Mouse (Mus musculus): ENCODE measurements around the gene Zfp704. TPM values are rescaled to one million over a fixed set of nuclear protein-coding genes. Genes with fewer than 3 reads are reported as not detected.
A peak's percentile ranks its signal among the peaks of the same experiment; 100 is the strongest.

Zfp704 gene
- polyA plus RNA-seq, 1 experiment from 2014 or later, result 7.8 TPM

- ATAC-seq, result no peak
- no peak overlapping the region for H3K4me2 ChIP-seq (replicated peaks)
- 65% methylated on average over 6 of the region's 6 CpGs for WGBS
- no peak overlapping the region for H3K27ac ChIP-seq
- no peaks in the 10 kb centered on the region for H3K36me3 ChIP-seq
- no peak overlapping the region for H3K4me3 ChIP-seq (replicated peaks)
- H3K4me1 ChIP-seq (replicated peaks), result peaks cover 45% of the 10 kb centered on the region
- no peaks in the 10 kb centered on the region for H3K9me3 ChIP-seq
- H3K27me3 ChIP-seq, result peaks cover 15% of the 10 kb centered on the region
- H3K9ac ChIP-seq (replicated peaks), result no peak overlapping the region
Observed at GRCm38 (mm10) chr3:9522009-9522408, 87.9 kb downstream of the Zfp704 start.

GRCm38 (mm10) chr3:9520728-9521054, 89.2 kb downstream of the Zfp704 start:
- no peak for ATAC-seq
- Histone ChIP-seq H3K4me3 (replicated peaks) (no peak overlapping the region), H3K9ac (replicated peaks) (peak overlapping the region; percentile 51; the same call in 1 of the 2 replicates), H3K27me3 (peaks cover 24% of the 10 kb centered on the region), H3K36me3 (no peaks in the 10 kb centered on the region), H3K4me1 (replicated peaks) (peaks cover 45% of the 10 kb centered on the region), H3K4me2 (replicated peaks) (peak overlapping the region; percentile 26; the same call in 1 of the 2 replicates), H3K27ac (peak overlapping the region; percentile 70), H3K9me3 (no peaks in the 10 kb centered on the region)
- WGBS, result 42% methylated on average over 7 of the region's 7 CpGs

GRCm38 (mm10) chr3:9520051-9520727, 89.7 kb downstream of the Zfp704 start:
- Histone ChIP-seq H3K4me3 (replicated peaks) (peak overlapping the region; percentile 6; the same call in 1 of the 2 replicates), H3K9me3 (no peaks in the 10 kb centered on the region), H3K4me1 (replicated peaks) (peaks cover 45% of the 10 kb centered on the region), H3K27ac (peak overlapping the region; percentile 70), H3K9ac (replicated peaks) (peak overlapping the region; percentile 51), H3K27me3 (peaks cover 29% of the 10 kb centered on the region), H3K4me2 (replicated peaks) (peak overlapping the region; percentile 26), H3K36me3 (no peaks in the 10 kb centered on the region)
- ATAC-seq, result peak; percentile 90
- WGBS, result 5% methylated on average over 17 of the region's 17 CpGs

GRCm38 (mm10) chr3:9519491-9519890, 90.4 kb downstream of the Zfp704 start:
- Histone ChIP-seq H3K4me1 (replicated peaks) (peaks cover 42% of the 10 kb centered on the region), H3K36me3 (no peaks in the 10 kb centered on the region), H3K4me2 (replicated peaks) (no peak overlapping the region), H3K27me3 (peaks cover 35% of the 10 kb centered on the region), H3K27ac (no peak overlapping the region), H3K9ac (replicated peaks) (no peak overlapping the region), H3K9me3 (no peaks in the 10 kb centered on the region), H3K4me3 (replicated peaks) (no peak overlapping the region)
- WGBS, result 59% methylated on average over 4 of the region's 4 CpGs
- ATAC-seq, result no peak

- Histone ChIP-seq H3K9me3 (no peaks in the 10 kb centered on the region), H3K9ac (replicated peaks) (no peak overlapping the region), H3K4me3 (replicated peaks) (no peak overlapping the region), H3K4me2 (replicated peaks) (no peak overlapping the region), H3K27ac (no peak overlapping the region), H3K36me3 (no peaks in the 10 kb centered on the region), H3K27me3 (peaks cover 35% of the 10 kb centered on the region), H3K4me1 (replicated peaks) (peaks cover 43% of the 10 kb centered on the region)
- 95% methylated on average over 7 of the region's 7 CpGs for WGBS
- no peak for ATAC-seq
Observed at GRCm38 (mm10) chr3:9518936-9519335, 90.9 kb downstream of the Zfp704 start.

GRCm38 (mm10) chr3:9516119-9516855, 93.6 kb downstream of the Zfp704 start:
- Histone ChIP-seq H3K27ac (no peak overlapping the region), H3K36me3 (no peaks in the 10 kb centered on the region), H3K4me3 (replicated peaks) (no peak overlapping the region), H3K9ac (replicated peaks) (no peak overlapping the region), H3K4me1 (replicated peaks) (peaks cover 33% of the 10 kb centered on the region), H3K27me3 (peaks cover 45% of the 10 kb centered on the region), H3K4me2 (replicated peaks) (no peak overlapping the region), H3K9me3 (no peaks in the 10 kb centered on the region)
- no peak for ATAC-seq
- 82% methylated on average over 7 of the region's 8 CpGs for WGBS

DNA sequence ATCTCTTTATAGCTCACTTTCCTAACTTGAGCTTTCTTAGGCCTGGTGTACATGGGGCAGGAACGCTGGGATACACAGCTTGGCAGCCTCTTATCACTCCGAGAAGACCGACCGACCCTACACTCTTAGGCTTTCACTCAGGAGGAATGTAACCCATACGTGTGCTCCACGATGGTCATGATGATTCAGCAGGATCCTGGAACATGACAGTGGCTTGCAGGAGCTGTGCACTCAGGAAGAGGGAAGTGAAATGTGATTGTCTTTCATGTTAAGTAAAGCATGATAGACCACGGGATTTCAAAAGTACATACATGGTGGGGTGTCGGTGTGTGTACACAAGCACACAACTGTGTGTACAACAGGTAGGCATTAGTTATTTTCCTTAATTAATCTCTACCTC, 94.4 kb downstream of the Zfp704 start:
- Histone ChIP-seq H3K9me3 (no peaks in the 10 kb centered on the region), H3K36me3 (no peaks in the 10 kb centered on the region), H3K9ac (replicated peaks) (no peak overlapping the region), H3K4me1 (replicated peaks) (peaks cover 26% of the 10 kb centered on the region), H3K4me2 (replicated peaks) (no peak overlapping the region), H3K27me3 (peaks cover 42% of the 10 kb centered on the region), H3K4me3 (replicated peaks) (no peak overlapping the region), H3K27ac (no peak overlapping the region)
- WGBS, result 88% methylated on average over 8 of the region's 8 CpGs
- no peak for ATAC-seq

DNA sequence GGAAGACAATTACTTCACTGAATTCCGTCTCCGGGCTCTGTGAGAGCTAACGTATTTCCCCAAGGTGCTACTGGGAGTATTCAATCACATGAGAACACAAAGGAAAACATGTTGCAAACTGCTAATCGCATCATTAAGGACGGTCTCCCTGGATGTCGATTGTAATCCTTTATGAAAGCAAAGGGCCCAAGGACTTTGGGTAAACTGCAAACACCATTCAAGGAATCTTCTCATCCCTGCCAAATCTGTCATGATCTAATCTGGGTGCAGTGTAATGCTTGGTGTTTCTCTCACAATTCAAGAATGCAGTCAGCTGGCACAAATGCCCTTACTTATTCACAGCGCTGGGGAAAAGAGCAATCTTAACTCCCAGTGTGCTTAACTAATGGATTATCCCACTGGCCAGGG, 96.2 kb downstream of the Zfp704 start:
- no peak overlapping the region for H3K9ac ChIP-seq (replicated peaks)
- ATAC-seq, result peak; percentile 40

DNA sequence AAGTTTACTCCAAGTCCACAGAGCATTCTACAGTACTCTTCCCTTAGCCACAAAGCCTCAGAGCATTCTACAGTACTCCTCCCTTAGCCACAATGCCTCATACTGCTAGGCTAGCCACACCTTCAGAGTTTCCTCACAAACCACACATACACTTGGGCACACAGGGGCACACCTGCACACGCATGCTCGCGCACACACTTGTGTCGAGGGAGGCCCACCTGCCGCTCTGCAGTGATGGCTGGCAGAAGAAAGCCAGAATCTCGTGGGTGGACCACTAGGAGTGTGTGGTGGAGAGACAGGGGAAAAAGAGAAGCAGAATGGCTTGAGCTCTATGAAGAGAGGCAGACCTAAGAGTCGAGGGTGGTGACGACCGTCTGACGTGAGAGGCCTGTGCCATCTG, 97.7 kb downstream of the Zfp704 start:
- Histone ChIP-seq H3K9me3 (no peaks in the 10 kb centered on the region), H3K36me3 (no peaks in the 10 kb centered on the region), H3K4me3 (replicated peaks) (no peak overlapping the region), H3K27me3 (peaks cover 39% of the 10 kb centered on the region), H3K4me2 (replicated peaks) (no peak overlapping the region), H3K27ac (no peak overlapping the region), H3K4me1 (replicated peaks) (peaks cover 11% of the 10 kb centered on the region), H3K9ac (replicated peaks) (no peak overlapping the region)
- WGBS, result 98% methylated on average over 10 of the region's 10 CpGs
- 0 out of 2 replicates have a peak, but pooled peaks have one; percentile 13 for ATAC-seq

More for the DNA sequence above, 96.2 kb downstream of the Zfp704 start:
- Histone ChIP-seq H3K27ac (no peak overlapping the region), H3K4me2 (replicated peaks) (no peak overlapping the region; the same call in 1 of the 2 replicates), H3K27me3 (peaks cover 48% of the 10 kb centered on the region), H3K4me1 (replicated peaks) (peaks cover 11% of the 10 kb centered on the region), H3K4me3 (replicated peaks) (no peak overlapping the region), H3K36me3 (no peaks in the 10 kb centered on the region), H3K9me3 (no peaks in the 10 kb centered on the region)
- WGBS, result 15% methylated on average over 7 of the region's 7 CpGs

GRCm38 (mm10) chr3:9505692-9506211, 104.1 kb downstream of the Zfp704 start:
- Histone ChIP-seq H3K9me3 (no peaks in the 10 kb centered on the region), H3K27me3 (peaks cover 6% of the 10 kb centered on the region; the same call in 1 of the 2 replicates), H3K27ac (no peak overlapping the region), H3K4me2 (replicated peaks) (no peak overlapping the region), H3K4me1 (replicated peaks) (peaks cover 7% of the 10 kb centered on the region), H3K36me3 (no peaks in the 10 kb centered on the region), H3K9ac (replicated peaks) (no peak overlapping the region), H3K4me3 (replicated peaks) (no peak overlapping the region)
- ATAC-seq, result no peak
- WGBS, result 79% methylated on average over 6 of the region's 6 CpGs

DNA sequence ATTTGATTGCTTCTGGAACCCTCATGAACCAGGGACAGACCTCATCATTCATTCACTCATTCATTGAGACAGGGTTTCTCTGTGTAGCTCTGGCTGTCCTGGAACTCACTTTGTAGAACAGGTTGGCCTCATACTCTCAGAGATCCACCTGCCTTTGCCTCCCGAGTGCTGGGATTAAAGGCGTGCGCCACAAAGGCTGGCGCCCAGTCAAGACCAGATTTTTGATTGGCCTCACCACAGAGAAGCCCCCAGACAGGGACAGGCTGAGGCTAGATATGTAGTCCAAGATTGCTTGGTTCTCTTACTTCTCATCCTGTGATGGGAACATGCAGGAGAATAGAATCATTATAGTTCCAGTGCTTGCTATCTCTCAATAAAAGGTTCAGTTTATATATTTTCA, 105.5 kb downstream of the Zfp704 start:
- no peak for ATAC-seq
- Histone ChIP-seq H3K4me1 (replicated peaks) (peaks cover 21% of the 10 kb centered on the region), H3K27me3 (no peaks in the 10 kb centered on the region)

DNA sequence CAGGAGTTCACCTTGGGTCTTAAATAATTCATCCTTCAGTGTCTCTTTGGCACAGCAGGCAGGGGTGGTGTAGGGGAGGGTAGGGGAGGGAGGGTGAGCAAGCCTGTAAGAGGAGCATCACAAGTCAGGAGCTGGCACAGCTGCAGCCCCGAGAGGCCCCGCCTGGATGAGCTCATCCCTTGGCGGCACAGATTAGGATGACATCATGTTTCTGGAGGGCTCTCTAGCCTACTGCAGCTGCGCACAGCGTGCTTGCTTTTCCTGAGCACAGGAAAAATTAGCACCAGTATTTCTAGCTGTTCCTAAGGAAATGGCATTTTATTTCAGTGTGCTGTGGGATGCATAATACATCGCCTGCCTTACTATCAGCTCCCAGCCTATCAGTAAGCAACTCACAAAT, 109.2 kb downstream of the Zfp704 start:
- peak; percentile 99 for ATAC-seq
- WGBS, result 10% methylated on average over 6 of the region's 6 CpGs
- H3K9ac ChIP-seq (replicated peaks), result peak overlapping the region; percentile 41; the same call in 1 of the 2 replicates
- no peaks in the 10 kb centered on the region for H3K36me3 ChIP-seq
- no peaks in the 10 kb centered on the region for H3K27me3 ChIP-seq
- peaks cover 26% of the 10 kb centered on the region for H3K4me1 ChIP-seq (replicated peaks)
- no peaks in the 10 kb centered on the region for H3K9me3 ChIP-seq
- H3K4me2 ChIP-seq (replicated peaks), result 0 out of 2 replicates have a peak overlapping the region, but pooled peaks have one; percentile 9
- H3K27ac ChIP-seq, result peak overlapping the region; percentile 80
- no peak overlapping the region for H3K4me3 ChIP-seq (replicated peaks)

More for the DNA sequence above, 105.5 kb downstream of the Zfp704 start:
- no peak overlapping the region for H3K4me2 ChIP-seq (replicated peaks)
- H3K9me3 ChIP-seq, result no peaks in the 10 kb centered on the region
- no peak overlapping the region for H3K4me3 ChIP-seq (replicated peaks)
- H3K9ac ChIP-seq (replicated peaks), result no peak overlapping the region
- H3K27ac ChIP-seq, result no peak overlapping the region
- H3K36me3 ChIP-seq, result no peaks in the 10 kb centered on the region
- WGBS, result 90% methylated on average over 4 of the region's 4 CpGs

Measured in midbrain, embryonic 13.5 days (tissue).